Mouse (Mus musculus) 3T3-L1 (cell line): ENCODE results near the gene Ip6k3.
A peak's percentile ranks its signal among the peaks of the same experiment; 100 is the strongest.

Experiments used
- DNase-seq: peaks from one replicate; pipeline ENCODE4 v3.0.0-alpha.2; 2015; ENCODE audit warnings: low read depth, low spot score

Ip6k3 gene

DNA sequence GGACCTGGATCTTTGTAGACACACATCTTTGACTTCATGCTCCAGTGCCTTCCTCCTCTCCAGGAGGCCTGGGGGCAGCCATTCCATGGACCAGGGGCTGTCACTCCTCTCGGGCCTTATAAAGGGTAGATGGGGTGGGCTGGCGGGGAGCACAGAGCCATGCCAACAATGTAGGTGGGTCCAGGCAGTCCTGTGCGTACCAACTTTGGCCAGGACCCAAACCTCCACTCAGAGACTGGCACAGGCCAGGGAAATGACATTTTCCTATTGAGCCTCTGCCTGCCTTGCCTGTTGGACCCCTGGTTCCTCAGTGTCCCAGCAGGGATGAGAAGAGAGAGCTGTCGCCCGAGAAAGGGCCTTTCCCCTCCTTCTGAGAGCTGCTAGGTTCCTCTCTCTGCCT, 14.8 kb upstream of the Ip6k3 start:
- DNase-seq = no peak

DNA sequence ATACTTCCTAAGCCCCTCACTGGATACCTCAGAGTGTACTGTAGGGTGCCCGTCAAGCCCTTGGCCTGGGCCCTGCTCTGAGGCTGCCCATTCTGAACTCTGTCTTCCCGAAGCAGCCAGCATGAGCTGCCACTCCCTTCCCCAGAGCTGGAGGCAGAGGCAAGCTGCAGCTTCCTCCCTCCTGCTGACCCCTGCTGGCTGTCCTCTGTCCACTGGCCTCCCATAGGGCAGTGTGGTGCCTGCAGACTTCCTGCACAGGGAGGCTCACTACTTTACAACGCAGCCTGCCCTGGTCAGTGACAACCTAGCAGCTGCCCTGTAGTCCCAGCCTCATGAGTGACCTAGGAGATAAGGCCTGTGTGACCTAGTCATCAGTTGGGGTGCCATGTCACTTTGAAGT, 14.1 kb upstream of the Ip6k3 start:
- peak; percentile 85 for DNase-seq

DNA sequence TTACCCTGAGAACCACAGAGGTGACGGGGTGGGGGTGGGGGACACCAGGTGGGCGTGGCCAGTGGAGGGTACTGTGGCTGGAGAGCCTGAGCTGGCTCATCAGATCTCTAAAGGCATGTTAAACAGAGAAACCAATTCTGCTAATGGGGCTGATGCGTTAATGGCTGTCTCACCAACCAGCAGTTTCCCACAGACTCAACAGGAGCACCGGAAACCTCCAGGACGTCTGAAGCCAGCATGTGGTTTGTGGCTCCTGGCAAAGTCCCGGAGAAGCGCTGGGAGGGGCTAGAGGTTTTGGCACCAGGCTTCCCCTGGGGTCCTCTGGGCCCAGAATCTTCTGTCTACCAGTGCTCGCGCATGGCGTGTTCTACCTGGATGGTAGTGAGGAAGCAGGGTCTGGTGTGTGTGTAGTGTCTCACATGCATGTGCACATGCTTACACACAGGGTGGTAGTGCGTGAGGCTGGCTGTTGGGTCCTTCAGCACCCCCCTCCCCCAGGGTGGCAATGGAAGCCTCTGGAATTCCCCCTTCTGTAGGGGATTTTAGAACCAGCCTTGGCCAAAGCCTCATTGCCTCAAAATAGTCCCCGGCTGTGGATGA, 12.2 kb upstream of the Ip6k3 start:
- DNase-seq = peak; percentile 35

DNA sequence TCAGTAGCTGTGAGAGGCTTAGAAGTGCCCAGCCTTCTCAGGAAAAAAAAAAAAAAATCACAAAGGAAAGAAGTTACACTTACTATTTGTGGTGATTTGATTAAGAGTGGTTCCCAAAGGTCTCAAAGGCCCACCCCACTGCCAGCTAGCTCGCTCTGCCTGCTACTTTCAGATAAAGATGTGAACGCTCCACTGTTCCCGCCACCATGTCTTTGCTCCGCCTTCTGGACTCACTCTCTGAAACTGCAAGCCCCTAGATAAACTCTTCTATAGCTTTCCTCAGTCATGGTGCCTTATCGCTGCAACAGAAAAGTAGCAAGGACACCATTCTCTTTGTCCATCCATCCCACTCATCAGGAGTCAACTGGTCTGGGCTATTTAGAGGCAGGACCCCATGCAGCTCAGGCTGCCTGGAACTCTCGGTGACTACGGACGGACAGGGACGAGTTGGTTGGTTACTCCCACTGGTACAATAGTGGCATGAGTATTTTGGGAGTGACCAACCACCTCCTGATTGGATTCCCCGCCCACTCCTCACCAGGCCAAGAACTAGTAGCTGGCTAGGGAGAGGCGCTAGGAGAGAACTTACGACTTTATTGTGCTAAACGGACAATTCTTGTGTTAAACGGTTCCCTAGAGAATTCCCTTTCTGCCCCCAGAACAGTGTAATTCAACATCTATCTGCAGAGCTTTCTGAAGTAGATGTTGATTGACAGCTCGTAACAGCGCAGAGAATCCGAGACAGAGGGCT, 11.0 kb upstream of the Ip6k3 start:
- no peak for DNase-seq

DNA sequence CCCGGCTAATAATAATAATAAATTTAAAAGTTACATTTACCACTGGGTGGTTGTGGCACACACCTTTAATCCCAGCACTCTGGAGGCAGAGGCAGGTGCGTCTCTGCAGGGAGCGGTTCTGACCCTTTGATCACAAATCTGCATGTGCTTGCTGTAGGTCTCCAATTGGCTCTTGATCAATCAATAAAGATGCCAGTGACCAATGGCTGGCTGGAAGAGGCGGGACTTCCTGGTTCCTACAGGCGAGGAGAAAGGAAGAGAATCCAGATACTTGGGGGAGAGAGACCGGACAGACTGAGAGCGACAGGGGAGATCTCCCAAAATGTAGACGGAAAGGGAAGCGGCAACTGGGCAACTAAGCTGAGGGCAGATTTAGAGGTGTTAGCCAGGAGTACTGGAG, 10.4 kb upstream of the Ip6k3 start:
- no peak for DNase-seq

DNA sequence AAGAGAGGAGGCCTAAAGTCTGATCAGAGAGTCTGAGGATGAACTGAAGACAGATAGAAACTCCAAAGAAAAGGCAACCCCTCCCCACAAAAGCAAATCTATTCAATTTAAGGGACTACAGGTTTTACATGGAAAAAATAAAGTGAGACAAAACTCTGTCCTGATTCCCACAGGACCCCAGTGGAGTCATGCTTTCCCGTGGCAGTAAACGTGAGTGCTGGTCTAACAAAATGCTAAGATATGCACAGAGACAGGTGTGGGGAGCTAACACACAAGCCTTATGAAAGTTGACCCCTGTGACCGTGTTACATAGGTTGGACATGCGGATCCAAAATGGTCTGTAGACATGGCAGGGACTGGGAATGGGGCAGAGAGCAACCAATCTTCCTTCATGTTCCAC, 9.2 kb upstream of the Ip6k3 start:
- no peak for DNase-seq

DNA sequence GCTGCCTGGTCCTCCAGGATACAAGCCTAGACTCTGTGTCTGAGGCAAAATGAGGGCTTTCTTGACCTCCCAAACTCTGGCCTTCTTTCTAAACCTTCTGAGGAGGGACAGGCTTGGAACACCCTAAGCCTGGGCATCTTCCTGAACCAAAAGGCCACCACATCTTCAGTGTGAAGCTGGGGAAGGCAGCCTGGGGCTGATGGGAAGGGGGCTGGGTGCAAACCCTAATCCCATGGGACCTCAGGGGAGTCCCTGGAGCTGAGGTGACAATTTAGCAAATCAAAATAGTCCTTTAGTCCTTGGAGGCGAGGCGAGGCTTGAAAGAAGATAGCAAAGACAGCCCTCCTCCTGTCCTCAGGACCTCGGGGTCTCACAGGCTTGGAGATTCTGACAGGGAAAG, 8.7 kb upstream of the Ip6k3 start:
- DNase-seq = no peak

DNA sequence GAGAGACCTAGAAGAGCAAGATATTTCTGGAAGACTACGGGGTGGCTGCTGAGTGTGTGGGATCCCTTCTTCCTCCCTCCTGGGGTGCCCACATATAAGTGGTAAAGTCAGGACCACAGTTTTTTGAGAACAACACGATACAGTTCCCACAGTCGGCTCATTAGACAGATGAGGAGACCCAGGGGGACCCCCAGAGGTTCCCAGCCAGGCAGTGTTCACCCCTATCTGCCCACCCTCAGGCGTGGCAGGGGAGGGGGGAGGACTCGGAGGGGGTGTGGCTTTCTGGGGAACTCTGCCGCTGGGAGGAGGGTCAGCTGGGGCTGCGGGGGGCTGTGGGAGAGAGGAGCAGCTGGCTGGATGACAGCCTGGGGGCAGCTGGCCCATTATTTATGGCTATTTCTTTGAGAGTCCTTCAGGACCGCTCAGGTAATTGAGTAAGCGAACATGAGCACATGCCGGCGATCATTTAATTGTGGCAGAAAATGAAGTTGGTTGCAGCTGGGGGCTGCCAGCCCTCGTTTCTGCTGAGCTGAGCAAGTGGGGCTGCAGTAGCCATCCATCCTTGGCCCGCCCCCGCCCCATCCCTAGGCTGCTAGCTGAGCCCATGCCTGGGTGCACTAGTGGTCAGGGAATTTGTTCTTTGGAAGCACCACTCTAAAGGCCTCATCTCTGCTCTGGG, 7.7 kb upstream of the Ip6k3 start:
- no peak for DNase-seq

DNA sequence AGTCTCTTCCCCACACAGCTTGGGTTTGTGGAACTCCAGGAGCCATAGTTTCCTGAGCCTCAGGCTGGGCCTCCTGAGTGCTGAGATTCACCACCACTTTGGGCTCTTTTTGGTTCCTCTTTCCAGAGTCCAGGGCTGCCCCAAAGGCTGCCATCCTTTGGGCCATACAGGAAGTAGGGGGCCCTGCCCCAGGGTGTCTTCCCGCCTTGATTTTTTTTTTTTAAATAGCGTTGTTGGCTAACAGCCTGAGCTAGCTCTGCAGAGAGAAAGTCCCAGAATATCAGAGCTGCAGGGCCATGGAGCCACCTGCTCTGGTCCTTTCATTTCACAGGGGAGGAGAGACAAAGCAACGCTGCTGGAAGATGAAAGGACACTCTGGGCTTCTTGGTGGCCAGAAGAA, 6.1 kb upstream of the Ip6k3 start:
- no peak for DNase-seq

DNA sequence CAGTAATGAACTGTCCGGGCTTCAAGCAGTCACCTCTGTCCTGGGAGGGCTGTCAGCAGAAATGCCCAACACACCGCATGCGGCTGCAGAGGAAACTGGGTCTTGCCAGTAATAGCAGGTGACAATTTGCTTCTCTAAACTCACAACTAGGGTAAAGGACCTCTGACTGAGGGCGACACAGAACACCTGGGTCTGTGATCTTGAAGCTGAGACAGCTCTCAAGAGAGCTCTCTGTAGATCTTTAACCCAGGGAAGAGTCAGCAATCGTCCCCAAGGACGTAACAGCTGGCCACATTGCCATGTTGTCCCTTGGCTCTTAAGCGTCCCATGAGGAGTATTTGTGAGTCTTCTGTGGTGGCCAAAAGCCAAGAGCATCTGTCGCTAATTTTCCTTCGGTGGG, 4.9 kb upstream of the Ip6k3 start:
- DNase-seq = no peak

DNA sequence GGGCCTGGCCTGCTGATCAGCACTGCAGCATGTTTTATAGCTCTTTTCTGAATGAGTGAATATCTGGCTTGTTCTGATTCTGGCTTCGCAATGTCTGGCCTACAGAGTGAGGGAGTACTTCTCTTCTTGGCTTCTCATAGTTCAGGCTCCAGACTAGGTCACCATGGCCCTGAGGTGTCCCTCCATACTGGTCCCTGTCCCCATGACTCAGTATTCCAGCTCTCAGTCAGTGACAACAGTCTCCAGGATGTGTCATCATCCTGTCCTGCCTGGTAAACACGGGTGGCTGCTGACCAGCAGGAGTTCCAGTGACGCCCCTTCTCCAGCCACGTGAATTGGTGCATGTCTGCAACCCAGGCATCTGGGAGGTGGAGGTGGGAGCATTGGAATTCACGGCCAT, 3.5 kb upstream of the Ip6k3 start:
- no peak for DNase-seq

DNA sequence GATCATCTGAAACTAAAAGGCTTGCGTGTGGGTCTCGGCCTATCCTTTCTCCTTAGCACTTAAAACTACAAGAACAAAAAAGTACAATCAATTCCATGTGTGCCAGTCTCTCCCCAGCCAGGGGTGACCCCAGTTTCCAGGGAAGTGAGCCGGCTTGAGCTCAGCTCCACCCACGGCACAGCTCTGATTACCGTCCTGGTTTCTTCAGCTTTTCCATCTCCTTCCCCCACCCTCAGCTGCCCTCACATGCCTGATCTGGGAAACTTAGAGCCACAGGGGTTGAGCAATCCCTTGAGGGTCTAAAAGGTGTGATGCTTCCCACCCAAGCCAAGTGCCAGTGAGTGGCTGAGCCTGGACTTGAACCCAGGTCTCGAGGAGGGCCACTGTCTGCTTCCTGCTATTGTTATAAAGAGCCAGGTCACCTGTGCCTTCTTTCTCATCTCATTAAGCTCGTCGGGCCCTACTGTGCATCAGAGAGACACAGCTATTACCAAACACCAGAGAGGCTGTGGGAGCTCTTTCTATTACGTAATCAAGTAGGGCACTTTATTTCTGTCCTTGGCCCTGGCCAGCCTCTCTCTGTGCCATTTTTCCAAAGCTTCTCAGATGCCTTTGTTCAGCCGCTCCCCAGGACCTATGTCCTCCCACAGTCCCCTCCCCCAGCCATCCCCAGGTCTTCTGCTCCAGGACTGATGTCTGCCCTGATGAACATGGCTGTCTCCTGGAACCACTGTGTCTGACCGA, 2.5 kb upstream of the Ip6k3 start:
- peak; percentile 34 for DNase-seq

DNA sequence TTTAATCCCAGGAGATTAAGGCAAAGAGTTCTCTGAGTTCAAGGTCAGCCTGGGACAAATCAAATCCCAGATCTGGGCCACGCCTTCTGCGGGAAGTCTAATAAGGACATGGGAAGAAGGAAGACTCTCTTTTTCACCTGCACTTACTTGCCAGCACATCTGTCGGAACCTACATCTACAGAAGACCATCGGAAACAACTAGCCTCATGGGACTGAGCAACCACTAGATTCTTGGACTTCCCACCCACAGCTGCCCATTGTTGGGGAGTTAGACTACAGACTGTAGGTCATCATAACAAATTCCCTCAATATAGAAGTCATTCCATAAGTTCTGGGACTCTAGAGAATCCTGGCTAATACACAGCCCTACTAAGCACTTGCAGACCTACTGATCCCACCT, 974 bp upstream of the Ip6k3 start:
- no peak for DNase-seq

DNA sequence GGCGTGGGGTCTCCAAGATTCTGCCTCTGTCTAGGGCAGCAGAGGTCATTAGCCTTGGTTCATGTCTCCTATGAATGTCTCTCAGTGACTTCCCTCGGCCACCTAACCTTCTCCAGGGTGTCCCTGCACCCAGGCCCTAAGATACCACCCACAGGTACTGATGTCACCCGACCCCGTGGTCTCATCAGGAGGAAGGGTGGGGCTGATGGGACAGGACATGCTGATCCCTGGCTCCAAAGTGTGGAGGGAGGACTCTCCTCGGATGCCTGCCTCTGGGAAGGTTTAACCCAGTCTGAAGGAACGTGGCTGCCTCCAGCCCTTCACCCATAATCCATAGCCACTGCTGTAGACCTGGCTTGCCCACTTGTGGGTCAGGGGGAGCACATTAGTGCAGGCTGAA, 694 bp downstream of the Ip6k3 start:
- no peak for DNase-seq

DNA sequence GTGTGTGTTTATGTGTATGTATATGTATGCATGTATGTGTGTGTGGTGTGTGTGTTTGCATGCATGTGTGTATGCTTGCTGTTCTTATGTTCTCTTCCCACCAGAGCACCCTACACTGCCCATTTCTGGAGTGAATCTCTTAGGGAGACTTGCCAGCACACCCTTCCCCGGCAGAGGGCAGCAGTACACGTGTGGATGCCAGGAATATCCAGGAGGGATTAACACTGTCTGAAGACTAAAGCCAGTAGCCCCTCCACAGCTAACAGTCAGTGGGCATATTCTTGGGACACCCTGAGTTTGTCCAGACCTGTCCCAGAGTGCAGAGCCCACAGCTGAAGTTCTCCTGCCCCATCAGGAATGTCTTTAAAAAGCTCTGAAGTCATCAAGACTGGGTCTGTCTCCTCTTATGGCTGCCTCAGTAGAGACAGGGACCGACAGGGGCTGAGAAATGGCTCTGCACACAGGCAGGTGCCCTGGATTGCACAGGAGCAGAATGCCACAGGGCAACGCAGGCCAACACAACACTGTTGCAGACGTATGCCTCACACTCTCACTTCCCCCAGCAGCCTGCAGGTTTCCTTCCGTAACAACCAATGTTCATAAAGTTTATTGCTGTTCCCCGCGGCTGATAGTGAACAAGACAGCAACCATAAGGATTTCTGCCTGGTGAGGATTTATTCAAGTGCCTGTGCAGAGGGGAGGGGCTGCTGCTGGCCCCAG, 2.4 kb downstream of the Ip6k3 start:
- DNase-seq = peak; percentile 77

DNA sequence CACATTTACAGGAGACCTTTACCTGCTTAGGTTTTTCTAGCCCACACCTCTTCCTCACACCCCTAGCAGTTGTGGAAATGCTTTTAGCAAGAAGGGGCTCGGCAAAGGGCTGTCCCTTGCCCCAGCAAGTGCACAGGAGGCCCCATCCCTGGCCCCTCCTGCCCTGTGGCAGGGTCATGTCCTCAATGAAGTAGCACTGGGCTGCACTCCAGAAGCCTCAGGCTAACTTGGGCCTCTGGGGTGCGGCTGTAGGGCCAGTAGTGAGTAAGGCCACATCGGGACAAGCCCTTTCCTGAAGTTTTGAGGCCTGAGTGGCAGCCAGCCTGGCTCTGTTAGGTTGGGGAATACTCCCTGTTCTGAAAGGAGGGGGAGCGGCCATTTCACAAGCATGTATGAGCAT, 6.7 kb downstream of the Ip6k3 start:
- DNase-seq = peak; percentile 89

DNA sequence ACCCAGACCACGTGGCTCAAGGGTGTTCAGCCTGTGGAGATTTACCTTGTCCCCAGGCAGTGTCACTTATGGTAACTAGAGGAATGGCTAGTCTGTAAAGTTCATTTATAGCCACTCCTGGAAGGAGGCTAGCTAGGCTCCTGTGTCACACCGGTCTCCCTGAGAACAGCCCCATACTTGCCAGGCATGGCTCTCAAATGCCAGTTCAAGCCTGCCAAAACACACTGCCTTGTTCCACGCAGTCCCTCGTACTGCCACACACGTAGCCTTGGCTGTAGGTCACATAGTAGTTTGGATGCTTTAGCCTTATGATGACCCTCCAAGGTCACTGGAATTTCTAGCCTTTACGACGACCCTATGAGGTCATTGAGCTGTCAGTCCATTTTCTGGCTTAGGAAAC, 8.4 kb downstream of the Ip6k3 start:
- no peak for DNase-seq

DNA sequence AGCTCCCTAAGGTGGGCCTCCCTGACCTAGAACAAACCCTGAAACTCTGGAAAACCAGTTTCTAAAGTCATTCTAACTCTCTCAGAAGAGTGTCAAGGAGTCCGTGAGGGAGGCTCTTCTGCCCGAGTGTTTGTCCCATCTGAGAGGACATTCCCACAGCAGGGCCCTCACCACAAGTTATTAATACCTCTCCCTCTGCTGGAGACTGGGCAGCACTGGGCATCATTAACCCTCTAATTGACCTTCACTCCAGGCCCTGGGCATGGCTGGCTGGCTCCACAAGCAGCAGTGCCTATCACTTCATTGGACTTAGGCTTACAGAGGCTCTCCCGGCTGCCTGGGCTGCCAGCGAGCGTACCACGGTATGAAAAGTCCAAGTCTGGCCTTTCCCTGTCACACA, 9.2 kb downstream of the Ip6k3 start:
- DNase-seq = no peak

DNA sequence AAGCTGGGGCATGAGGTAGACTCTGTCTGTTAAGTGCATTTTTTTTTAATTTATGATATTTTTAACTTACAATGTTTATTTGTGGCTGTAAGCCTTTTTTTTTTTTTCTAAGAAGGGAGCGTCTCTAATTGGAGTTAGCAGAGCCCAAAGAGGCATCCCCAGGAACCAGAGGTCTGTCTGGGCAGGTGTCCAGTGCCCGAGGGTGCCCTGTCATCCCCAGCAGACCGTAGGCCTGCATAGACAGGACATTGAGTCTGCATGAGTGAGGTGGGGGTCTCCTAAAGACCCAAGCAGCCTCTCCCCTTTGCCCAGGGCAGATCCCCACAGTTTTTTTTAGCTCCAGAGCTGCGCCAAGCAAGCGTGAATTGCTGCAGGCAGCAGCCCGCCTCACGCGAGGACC, 11.8 kb downstream of the Ip6k3 start:
- DNase-seq = no peak

DNA sequence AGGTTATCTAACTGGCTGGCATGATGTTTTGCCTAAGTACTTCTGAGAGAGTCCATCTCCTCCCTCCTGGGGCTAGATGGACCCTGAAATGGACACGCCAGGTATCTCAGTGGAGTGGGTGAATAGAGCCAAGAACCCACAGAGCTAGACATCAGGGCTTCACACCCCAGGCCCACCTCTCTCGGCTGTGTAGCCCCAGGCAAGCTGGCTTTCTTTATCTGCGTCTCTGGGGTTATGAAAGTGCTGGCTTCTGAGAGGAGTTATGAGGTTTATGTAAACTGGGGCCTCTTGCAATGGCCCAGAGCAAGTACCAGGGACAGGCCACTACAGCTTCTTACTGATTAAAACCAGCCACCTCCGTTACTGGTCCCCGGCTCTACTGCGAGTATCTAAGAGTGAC, 12.7 kb downstream of the Ip6k3 start:
- DNase-seq = no peak

DNA sequence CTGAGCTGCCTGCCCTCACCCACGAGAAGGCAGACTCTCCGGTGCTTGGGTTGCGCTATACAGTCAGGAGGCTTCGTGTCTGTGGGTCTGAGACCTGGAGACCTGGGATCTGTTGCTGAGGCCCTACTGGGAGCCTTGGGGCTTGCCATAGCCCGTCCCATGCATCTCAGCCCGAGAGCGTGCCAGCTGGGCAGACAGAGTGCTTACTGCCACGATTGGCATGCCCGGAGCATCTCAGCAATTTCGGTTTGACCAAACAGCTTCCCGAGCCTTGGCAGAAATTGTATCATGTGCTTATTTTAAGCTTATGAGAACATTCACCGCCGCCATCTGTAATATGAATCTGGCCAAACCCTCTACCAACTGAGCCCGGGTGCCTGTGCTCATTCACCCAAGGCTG, 13.3 kb downstream of the Ip6k3 start:
- peak; percentile 67 for DNase-seq

DNA sequence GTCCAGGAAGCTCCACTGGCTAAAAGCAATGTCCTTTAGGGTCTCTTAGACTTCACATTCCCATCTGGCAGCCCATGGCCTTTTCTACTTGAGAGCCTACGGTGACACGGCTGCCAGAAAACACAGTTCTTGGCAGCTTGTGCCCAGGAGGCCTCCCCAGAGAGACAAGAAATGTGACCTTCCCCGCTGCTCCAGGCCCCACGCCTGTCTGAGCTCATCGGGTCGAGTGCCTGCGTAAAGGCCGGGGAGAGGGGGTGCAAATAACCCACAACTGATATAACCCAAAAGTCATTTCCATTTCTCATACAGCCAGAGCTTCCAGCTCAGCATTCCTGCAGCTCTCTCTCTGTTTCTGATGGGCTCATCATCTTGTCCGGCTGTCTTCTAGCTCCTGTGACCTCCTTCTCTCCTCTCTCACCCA, 13.8 kb downstream of the Ip6k3 start:
- DNase-seq = peak; percentile 85
